Mouse (Mus musculus) bone marrow, adult 2 months (tissue): ENCODE results near the gene Mapk14.

Experiments used
- CTCF ChIP-seq: fragments of 200-500 bp; IDR thresholded peaks from 2 replicates; pipeline ENCODE4 v1.5.1; 2011; ENCODE audit warnings: low read length, control low read depth; ENCODE audit not compliant: control insufficient read depth, insufficient read depth
- POLR2A ChIP-seq: fragments of 200-500 bp; IDR thresholded peaks from 2 replicates; pipeline ENCODE4 v1.6.1; 2011; ENCODE audit warnings: low read depth, mild to moderate bottlenecking, control low read depth, low read length, borderline replicate concordance; ENCODE audit not compliant: control insufficient read depth

- no peak for TF ChIP-seq CTCF
- no peak for TF ChIP-seq POLR2A
These were observed 16.7 kb downstream of the Mapk14 start for GRCm38 (mm10) chr17:28707816-28708215.
